Mouse (Mus musculus) layer of hippocampus, postnatal 36 days (tissue): ENCODE results near the gene Cab39l. TPM values are rescaled to one million over a fixed set of nuclear protein-coding genes. Genes with fewer than 3 reads are reported as not detected.
A peak's percentile ranks its signal among the peaks of the same experiment; 100 is the strongest.
"Not testable (repeated sequence)": the region's sequence is repeated elsewhere in the genome, so short reads cannot be mapped to it uniquely, and the experiment has no call there.

Experiments
- DNase-seq, 2 experiments: peaks; one replicate each; pipeline ENCODE4 v3.0.0; 2022
- total RNA-seq, 2 experiments: library from RNA; stranded (reverse); gene quantifications; 2 replicates each; pipeline ENCODE4 v1.2.3; 2021

The Cab39l gene
- 10 to 100 TPM; 19.2 to 24.5 TPM for total RNA-seq

DNA sequence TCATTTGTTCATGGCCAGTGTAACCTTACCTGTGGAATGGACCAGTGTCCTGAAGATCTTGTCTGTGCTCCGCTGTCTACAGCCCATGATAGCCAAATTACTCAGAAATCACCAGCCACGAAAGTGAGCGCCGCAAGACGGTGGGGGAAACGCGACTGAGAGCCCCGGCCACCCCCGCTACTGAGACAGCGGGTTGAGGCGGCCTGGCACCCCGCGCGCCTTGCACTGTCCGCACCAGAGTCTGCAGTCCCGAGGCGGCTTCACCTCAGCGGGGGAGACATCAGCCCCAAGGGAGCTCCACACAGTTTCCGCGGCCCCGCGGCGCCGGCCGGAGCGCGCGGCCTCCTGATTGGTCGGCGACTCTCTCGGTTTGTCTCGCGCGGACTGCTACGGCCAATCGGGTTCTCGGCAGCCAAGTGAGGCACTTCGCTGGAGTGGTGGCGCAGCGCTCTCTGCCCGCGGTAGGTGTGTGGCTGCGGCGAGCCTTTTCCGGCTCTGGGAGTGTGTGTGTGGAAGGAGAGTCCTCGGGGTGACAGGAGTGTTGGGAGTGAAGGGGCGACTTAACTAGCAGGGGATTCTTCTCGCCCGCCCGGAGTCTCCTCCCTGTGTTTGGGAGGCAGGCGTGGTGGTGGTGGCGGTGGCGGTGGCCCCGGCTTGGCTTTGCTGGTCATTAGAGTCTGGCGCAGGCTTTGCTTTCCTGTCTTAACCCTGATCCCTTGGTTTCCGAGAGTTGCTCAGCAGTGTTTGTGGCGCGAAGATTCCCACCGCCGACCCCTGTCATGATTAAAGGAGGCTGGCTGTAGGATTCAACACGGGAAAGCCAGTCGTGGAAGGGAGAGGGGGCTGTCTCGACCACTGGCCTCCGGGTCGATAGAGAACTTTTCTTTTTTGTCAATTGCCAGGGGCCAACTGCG, at the start of gene Cab39l, which contains the start of gene Setdb2:
Gene Cab39l, plus strand, starts transcription at position 415 of the 914 bp plus-strand sequence.
Gene Setdb2, minus strand, starts transcription at position 327 of the 914 bp plus-strand sequence.
- DNase-seq: peak; percentile 92 to 94

DNA sequence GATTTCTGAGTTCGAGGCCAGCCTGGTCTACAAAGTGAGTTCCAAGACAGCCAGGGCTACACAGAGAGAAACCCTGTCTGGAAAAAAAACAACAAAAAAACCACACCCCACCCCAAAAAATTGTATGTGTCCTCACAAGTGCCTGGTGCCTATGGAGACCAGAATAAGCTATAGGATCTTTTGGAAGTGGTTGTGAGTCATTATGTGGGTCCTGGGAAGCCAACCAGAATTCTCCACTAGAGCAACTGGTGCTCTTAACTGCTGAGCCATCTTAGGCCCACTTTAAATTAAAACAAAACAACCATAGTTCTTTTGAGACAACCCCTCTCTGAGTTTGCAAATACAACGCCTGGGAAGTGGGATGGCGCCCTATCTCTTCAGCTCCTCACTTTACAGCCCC, 45.5 kb upstream of the Cab39l start, which contains the start of gene Phf11c:
Gene Phf11c, minus strand, starts transcription at position 101 of the 400 bp plus-strand sequence.
- no peak for DNase-seq

DNA sequence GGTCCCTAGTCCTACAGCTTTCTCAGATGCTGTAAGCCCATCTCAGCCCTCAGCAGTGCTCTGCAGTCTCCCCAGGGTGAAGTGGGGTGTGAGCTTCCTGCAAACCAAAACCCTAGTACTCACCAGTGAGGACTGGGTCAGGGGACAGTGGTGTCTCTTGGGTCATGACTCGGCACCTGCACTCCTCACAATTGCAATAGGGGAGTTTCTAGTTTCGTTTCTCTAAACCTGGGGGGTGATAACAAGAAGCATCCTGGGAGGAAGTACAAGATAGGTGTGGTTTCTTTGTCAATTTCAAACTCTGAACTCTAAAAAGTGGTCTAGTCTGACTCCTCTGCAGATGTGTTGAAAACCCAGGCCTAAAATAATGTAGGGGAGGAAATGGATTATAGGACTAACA, 43.8 kb upstream of the Cab39l start:
- no peak for DNase-seq

DNA sequence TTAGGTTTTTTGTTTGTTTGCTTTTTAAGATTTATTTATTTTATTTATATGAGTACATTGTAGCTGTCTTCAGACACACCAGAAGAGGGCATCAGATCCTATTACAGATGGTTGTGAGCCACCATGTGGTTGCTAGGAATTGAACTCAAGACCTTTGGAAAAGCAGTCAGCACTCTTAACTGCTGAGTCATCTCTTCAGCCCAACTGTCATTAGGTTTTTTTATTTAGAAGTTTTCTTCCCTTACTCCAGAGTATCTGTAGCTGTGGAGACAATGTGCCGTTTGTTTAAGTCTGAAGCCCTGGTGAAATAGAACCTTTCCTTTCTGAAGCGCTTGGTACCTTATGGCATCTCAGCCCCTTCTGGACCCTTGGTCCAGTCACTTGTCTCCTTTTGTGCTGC, 25.8 kb upstream of the Cab39l start:
- DNase-seq: not testable (repeated sequence)

DNA sequence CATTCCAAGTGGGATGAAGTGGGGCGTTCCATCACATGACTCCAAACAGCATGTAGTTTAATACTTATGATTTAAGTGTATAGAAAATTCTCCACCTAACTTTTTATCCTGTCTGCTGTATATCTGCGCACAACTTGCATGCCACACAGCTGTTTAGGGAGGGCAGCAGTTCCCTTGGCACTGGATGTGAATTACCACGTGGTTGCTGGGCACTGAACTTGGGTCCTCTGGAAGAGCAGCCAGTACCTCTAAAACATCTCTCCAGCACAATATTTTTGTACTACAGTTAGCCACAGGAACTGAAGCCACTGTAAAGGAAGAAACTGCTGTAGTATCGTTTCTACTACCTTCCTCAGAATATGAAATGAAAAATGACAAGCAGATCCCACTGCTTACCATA, 22.6 kb upstream of the Cab39l start:
- DNase-seq: no peak

GRCm38 (mm10) chr14:59422912-59423663, 17.7 kb upstream of the Cab39l start:
- no peak for DNase-seq

- no peak for DNase-seq
Observed at GRCm38 (mm10) chr14:59430556-59430955, 10.2 kb upstream of the Cab39l start.

DNA sequence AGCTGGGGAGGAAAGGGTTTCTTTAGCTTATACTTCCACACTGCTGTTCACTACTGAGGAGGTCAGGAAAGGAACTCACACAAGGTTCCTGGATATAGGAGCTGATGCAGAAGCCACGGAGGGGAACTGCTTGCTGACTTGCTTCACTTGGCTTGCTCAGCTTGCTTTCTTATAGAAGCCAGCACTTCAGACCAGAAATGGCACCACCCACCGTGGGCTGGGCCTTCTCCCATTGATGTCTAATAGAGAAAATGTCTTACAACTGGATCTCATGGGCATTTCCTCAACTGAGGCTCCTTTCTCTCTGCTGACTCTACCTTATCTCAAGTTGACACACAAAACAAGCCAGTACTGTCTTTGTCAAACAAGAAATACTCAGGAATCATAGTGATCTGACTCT, 6.9 kb upstream of the Cab39l start:
- DNase-seq: no peak

DNA sequence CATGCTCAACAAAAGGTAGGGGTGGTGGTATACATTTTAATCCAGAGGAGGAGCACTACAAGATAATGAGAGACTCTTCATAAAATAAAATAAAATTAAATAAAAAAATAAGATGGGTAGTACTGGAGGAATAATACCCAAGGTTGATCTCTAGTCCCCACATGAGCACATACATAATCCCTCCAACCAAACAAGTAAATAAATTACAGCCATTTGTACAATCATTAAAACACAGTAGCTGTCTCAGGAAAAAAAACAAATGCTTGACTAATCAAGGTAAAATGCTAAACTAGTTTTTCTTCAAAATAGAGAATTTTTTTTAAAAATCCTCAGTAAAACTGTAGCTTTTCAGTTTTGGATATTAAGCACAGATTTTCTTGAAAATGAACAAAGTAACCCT, 5.6 kb upstream of the Cab39l start:
- no peak for DNase-seq

DNA sequence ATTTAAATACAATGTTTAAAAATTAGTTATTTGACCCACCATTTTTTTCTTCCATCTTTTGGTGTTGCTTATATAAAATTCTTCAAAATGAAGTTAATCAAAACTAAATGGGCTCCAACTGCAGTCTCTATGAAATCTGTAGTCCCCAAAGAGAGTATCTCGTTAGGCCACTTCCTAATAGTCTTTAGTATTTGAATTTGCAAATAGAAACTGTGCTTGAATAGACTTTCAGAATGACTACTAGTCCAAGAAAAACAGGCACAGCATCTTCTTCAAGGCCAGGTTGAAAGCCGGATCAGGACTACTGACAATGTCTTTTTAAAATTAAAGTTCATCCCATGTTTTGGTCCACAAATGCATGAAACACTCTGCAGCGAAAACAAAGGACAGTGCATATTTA, 3.4 kb upstream of the Cab39l start:
- no peak for DNase-seq

DNA sequence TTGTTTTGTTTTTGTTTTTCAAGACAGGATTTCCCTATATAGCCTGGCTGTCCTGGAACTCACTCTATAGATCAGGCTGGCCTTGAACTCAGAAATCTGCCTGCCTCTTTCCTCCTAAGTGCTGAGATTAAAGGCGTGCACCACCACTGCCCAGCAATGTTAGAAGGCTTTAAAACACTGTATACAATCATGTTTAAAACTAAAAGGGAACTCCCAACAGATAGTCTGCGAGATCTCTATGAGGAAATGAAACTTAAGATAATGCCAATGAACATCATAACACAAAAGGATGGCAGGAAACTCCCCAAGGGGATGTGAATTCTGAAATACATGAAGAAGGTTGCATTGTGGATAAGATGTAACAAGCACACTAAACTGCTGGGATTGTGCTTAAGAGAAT, 2.3 kb upstream of the Cab39l start:
- no peak for DNase-seq

GRCm38 (mm10) chr14:59440039-59440438, 733 bp upstream of the Cab39l start:
- no peak for DNase-seq

DNA sequence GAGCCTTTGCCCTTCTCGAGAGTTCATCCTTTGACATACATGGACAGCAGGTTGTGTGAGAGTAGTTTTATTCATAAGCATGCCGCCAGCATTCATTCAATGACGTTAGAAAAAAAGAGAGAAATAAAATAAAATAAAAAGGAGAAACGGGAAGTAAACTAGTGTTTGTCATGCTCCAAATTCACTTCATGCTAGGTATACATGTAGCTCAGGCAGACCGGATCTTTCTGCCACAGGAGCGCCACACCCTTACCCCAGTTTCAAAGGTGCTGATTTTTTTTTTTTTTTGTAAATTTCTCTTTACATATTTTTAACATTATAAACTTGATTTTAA, 667 bp downstream of the Cab39l start:
- DNase-seq: no peak

- DNase-seq: no peak
Observed at GRCm38 (mm10) chr14:59445421-59445820, 4.6 kb downstream of the Cab39l start.

DNA sequence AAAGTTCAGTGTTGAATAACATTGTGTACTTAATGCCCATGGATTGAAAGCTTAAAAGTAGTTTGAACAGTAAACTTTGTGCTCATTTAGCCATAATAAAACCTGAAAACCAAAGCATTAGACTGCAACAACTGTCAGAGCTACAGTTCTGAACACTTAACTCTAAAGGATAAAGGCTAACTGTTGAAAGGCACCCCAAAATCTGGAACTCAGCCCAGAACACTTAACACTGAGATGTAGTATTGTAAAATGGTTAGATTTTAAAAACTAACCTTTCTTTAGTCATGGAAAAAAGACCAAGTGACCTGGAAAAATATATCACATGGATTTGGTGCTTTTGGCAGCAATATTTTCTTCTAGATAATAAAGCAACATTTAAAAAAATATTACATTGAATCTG, 7.2 kb downstream of the Cab39l start:
- no peak for DNase-seq

GRCm38 (mm10) chr14:59466503-59466902, 25.7 kb downstream of the Cab39l start:
- no peak for DNase-seq

DNA sequence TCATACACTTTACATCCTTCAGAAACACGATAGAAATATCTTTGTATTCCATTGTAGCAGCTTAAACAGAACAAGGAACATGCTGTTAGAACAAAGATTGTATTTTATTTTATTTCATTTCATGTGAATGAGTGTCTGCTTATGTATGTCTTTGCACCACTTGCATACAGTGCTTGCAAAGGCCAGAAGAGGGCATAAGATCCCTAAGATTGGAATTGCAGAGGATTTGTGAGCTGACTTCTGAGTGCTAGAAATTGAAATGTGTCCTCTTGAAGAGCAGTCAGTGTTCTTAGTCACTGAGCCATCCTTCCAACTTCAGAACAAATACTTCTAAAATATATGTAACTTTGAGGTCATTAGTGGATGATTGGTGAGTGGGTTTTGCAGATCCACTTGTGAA, 27.0 kb downstream of the Cab39l start:
- no peak for DNase-seq

DNA sequence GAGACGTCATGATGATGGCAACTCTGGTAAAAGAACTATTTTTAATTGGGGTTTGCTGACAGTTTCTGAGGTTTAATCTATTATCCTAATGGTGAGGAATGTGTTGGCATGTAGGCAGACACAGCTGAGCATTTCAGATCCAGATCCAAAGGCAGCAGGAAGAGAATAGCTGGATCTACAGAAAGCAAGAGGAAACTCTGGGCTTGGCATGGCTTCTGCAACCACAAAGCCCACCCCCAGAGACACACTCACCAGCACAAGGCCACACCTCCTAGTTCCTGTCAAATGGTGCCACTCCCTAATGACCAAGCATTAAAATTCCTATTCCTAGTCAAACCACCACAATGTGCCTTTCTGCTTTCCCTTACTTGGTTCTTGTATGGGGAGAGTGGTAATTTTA, 30.0 kb downstream of the Cab39l start:
- no peak for DNase-seq

GRCm38 (mm10) chr14:59478699-59479098, 37.9 kb downstream of the Cab39l start:
- DNase-seq: peak in 1 of 2 experiments; percentile 22

GRCm38 (mm10) chr14:59485247-59485810, 44.6 kb downstream of the Cab39l start:
- DNase-seq: no peak

GRCm38 (mm10) chr14:59492376-59492775, 51.6 kb downstream of the Cab39l start:
- DNase-seq: no peak

- no peak for DNase-seq
Observed at GRCm38 (mm10) chr14:59497928-59498327, 57.2 kb downstream of the Cab39l start.

- no peak for DNase-seq
Observed at GRCm38 (mm10) chr14:59504831-59505230, 64.1 kb downstream of the Cab39l start.
